Mouse (Mus musculus): Measurements from ENCODE around the gene Med18. TPM values are rescaled to one million over a fixed set of nuclear protein-coding genes. Genes with fewer than 3 reads are reported as not detected.

Gene Med18
- polyA plus RNA-seq, 1 experiment: 6.7 TPM

GRCm38 (mm10) chr4:132454216-132454615 is 9.5 kb downstream of the Med18 start:
- DNase-seq: no peak
- Histone ChIP-seq H3K4me1 (replicated peaks; ENCODE audit: control insufficient read depth, insufficient read depth, low read length) (no peaks in the 10 kb centered on the region), H3K27me3 (ENCODE audit: control insufficient read depth, insufficient read depth, low read length) (no peaks in the 10 kb centered on the region), H3K27ac (ENCODE audit: control insufficient read depth, insufficient read depth, low read length) (no peak overlapping the region), H3K4me3 (ENCODE audit: control insufficient read depth, insufficient read depth, low read length) (no peak overlapping the region), H3K36me3 (ENCODE audit: control insufficient read depth, insufficient read depth, low read length) (peaks cover 21% of the 10 kb centered on the region)
- TF ChIP-seq POLR2A (IDR thresholded peaks at IDR 0.05; ENCODE audit: control insufficient read depth, extremely low read depth, insufficient read depth, low read length, poor library complexity) (no peak), CTCF (IDR thresholded peaks at IDR 0.05; ENCODE audit: borderline replicate concordance, control insufficient read depth, extremely low read depth, insufficient read depth, low read length, poor library complexity) (no peak)
- WGBS: 93% methylated on average over 6 of the region's 6 CpGs

- no peaks in the 10 kb centered on the region for H3K4me1 ChIP-seq (replicated peaks; ENCODE audit: control insufficient read depth, insufficient read depth, low read length)
- DNase-seq: no peak
- no peaks in the 10 kb centered on the region for H3K36me3 ChIP-seq (ENCODE audit: control insufficient read depth, insufficient read depth, low read length)
- no peaks in the 10 kb centered on the region for H3K27me3 ChIP-seq (ENCODE audit: control insufficient read depth, insufficient read depth, low read length)
- no peak overlapping the region for H3K4me3 ChIP-seq (ENCODE audit: control insufficient read depth, insufficient read depth, low read length)
- H3K27ac ChIP-seq (ENCODE audit: control insufficient read depth, insufficient read depth, low read length): no peak overlapping the region
- TF ChIP-seq POLR2A (IDR thresholded peaks at IDR 0.05; ENCODE audit: control insufficient read depth, extremely low read depth, insufficient read depth, low read length, poor library complexity) (no peak), CTCF (IDR thresholded peaks at IDR 0.05; ENCODE audit: borderline replicate concordance, control insufficient read depth, extremely low read depth, insufficient read depth, low read length, poor library complexity) (no peak)
- WGBS: 82% methylated on average over 3 of the region's 3 CpGs
These were observed 13.9 kb downstream of the Med18 start for GRCm38 (mm10) chr4:132449778-132450177.

GRCm38 (mm10) chr4:132446105-132446504 is 17.6 kb downstream of the Med18 start:
- Histone ChIP-seq H3K36me3 (ENCODE audit: control insufficient read depth, insufficient read depth, low read length) (no peaks in the 10 kb centered on the region), H3K4me1 (replicated peaks; ENCODE audit: control insufficient read depth, insufficient read depth, low read length) (no peaks in the 10 kb centered on the region), H3K27ac (ENCODE audit: control insufficient read depth, insufficient read depth, low read length) (no peak overlapping the region), H3K27me3 (ENCODE audit: control insufficient read depth, insufficient read depth, low read length) (no peaks in the 10 kb centered on the region), H3K4me3 (ENCODE audit: control insufficient read depth, insufficient read depth, low read length) (no peak overlapping the region)
- WGBS: 86% methylated on average over 12 of the region's 12 CpGs
- DNase-seq: no peak
- TF ChIP-seq CTCF (IDR thresholded peaks at IDR 0.05; ENCODE audit: borderline replicate concordance, control insufficient read depth, extremely low read depth, insufficient read depth, low read length, poor library complexity) (no peak), POLR2A (IDR thresholded peaks at IDR 0.05; ENCODE audit: control insufficient read depth, extremely low read depth, insufficient read depth, low read length, poor library complexity) (no peak)

- no peak overlapping the region for H3K27ac ChIP-seq (ENCODE audit: control insufficient read depth, insufficient read depth, low read length)
- H3K4me3 ChIP-seq (ENCODE audit: control insufficient read depth, insufficient read depth, low read length): no peak overlapping the region
- H3K4me1 ChIP-seq (replicated peaks; ENCODE audit: control insufficient read depth, insufficient read depth, low read length): no peaks in the 10 kb centered on the region
- H3K27me3 ChIP-seq (ENCODE audit: control insufficient read depth, insufficient read depth, low read length): no peaks in the 10 kb centered on the region
- 92% methylated on average over 8 of the region's 8 CpGs for WGBS
- H3K36me3 ChIP-seq (ENCODE audit: control insufficient read depth, insufficient read depth, low read length): no peaks in the 10 kb centered on the region
- DNase-seq: no peak
- TF ChIP-seq POLR2A (IDR thresholded peaks at IDR 0.05; ENCODE audit: control insufficient read depth, extremely low read depth, insufficient read depth, low read length, poor library complexity) (no peak), CTCF (IDR thresholded peaks at IDR 0.05; ENCODE audit: borderline replicate concordance, control insufficient read depth, extremely low read depth, insufficient read depth, low read length, poor library complexity) (no peak)
These were observed 19.2 kb downstream of the Med18 start for GRCm38 (mm10) chr4:132444516-132444915.

GRCm38 (mm10) chr4:132437857-132438256 is 25.9 kb downstream of the Med18 start:
- TF ChIP-seq CTCF (IDR thresholded peaks at IDR 0.05; ENCODE audit: borderline replicate concordance, control insufficient read depth, extremely low read depth, insufficient read depth, low read length, poor library complexity): no peak
- no peak for TF ChIP-seq POLR2A (IDR thresholded peaks at IDR 0.05; ENCODE audit: control insufficient read depth, extremely low read depth, insufficient read depth, low read length, poor library complexity)
- Histone ChIP-seq H3K27me3 (ENCODE audit: control insufficient read depth, insufficient read depth, low read length) (no peaks in the 10 kb centered on the region), H3K4me1 (replicated peaks; ENCODE audit: control insufficient read depth, insufficient read depth, low read length) (no peaks in the 10 kb centered on the region; the same call in 1 of the 2 replicates), H3K36me3 (ENCODE audit: control insufficient read depth, insufficient read depth, low read length) (no peaks in the 10 kb centered on the region), H3K27ac (ENCODE audit: control insufficient read depth, insufficient read depth, low read length) (no peak overlapping the region), H3K4me3 (ENCODE audit: control insufficient read depth, insufficient read depth, low read length) (no peak overlapping the region)
- DNase-seq: no peak
- WGBS: 88% methylated on average over 11 of the region's 11 CpGs

- TF ChIP-seq CTCF (IDR thresholded peaks at IDR 0.05; ENCODE audit: borderline replicate concordance, control insufficient read depth, extremely low read depth, insufficient read depth, low read length, poor library complexity) (no peak), POLR2A (IDR thresholded peaks at IDR 0.05; ENCODE audit: control insufficient read depth, extremely low read depth, insufficient read depth, low read length, poor library complexity) (no peak)
- 30% methylated on average over 14 of the region's 14 CpGs for WGBS
- DNase-seq: no peak
- Histone ChIP-seq H3K36me3 (ENCODE audit: control insufficient read depth, insufficient read depth, low read length) (no peaks in the 10 kb centered on the region), H3K27ac (ENCODE audit: control insufficient read depth, insufficient read depth, low read length) (no peak overlapping the region), H3K4me3 (ENCODE audit: control insufficient read depth, insufficient read depth, low read length) (no peak overlapping the region), H3K4me1 (replicated peaks; ENCODE audit: control insufficient read depth, insufficient read depth, low read length) (no peaks in the 10 kb centered on the region; the same call in 1 of the 2 replicates), H3K27me3 (ENCODE audit: control insufficient read depth, insufficient read depth, low read length) (no peaks in the 10 kb centered on the region)
These were observed 30.9 kb downstream of the Med18 start for GRCm38 (mm10) chr4:132432717-132433372.

Data from thymus, adult 2 months (tissue).